Mouse (Mus musculus) MEL (cell line): Measurements from ENCODE around the gene Aff4. TPM values are rescaled to one million over a fixed set of nuclear protein-coding genes. Genes with fewer than 3 reads are reported as not detected.

Experiments
- DNase-seq: peaks from one replicate; pipeline ENCODE4 v3.0.0; 2011; ENCODE audit warnings: low read depth, low spot score
- H3K27ac ChIP-seq: 2 replicates; pipeline ENCODE4 v1.5.1; 2012; ENCODE audit warnings: low read depth, mild to moderate bottlenecking, control low read depth, low read length, moderate library complexity; ENCODE audit not compliant: control insufficient read depth
- H3K27me3 ChIP-seq, 2 experiments: fragments of 150-350 bp in 1 of 2; sonication (generic) in 1 of 2; 2 replicates each; pipeline ENCODE4 v1.6.1; 2012; ENCODE audit warnings: low read length in 2 of 2, mild to moderate bottlenecking in 2 of 2, improper control_type of control experiment in 1 of 2, moderate library complexity in 1 of 2; ENCODE audit not compliant: insufficient read depth in 2 of 2, control insufficient read depth in 1 of 2
- H3K36me3 ChIP-seq, 2 experiments: 2 replicates each; pipeline ENCODE4 v1.6.1; 2012 to 2014; ENCODE audit warnings: low read length in 2 of 2, improper control_type of control experiment in 1 of 2, inconsistent platforms in 1 of 2, mild to moderate bottlenecking in 1 of 2; ENCODE audit not compliant: insufficient read depth in 2 of 2, control insufficient read depth in 1 of 2
- H3K4me1 ChIP-seq, 2 experiments: fragments of 150-350 bp in 1 of 2; sonication (generic) in 1 of 2; 2 replicates each; pipeline ENCODE4 v1.6.1; 2012; ENCODE audit warnings: low read length in 2 of 2, improper control_type of control experiment in 1 of 2, mild to moderate bottlenecking in 1 of 2; ENCODE audit not compliant: insufficient read depth in 2 of 2, control insufficient read depth in 1 of 2
- H3K4me3 ChIP-seq, 2 experiments: fragments of 150-350 bp in 1 of 2; sonication (generic) in 1 of 2; 2 replicates each; pipeline ENCODE4 v1.5.1; 2012; ENCODE audit warnings: low read depth in 2 of 2, low read length in 2 of 2, mild to moderate bottlenecking in 2 of 2, moderate library complexity in 2 of 2, control low read depth in 1 of 2, improper control_type of control experiment in 1 of 2; ENCODE audit not compliant: control insufficient read depth in 1 of 2, insufficient read depth in 1 of 2
- H3K79me2 ChIP-seq: 2 replicates; pipeline ENCODE4 v1.6.1; 2012; ENCODE audit warnings: mild to moderate bottlenecking, low read length, moderate library complexity; ENCODE audit not compliant: control insufficient read depth, poor library complexity, insufficient read depth
- H3K9ac ChIP-seq: 2 replicates; pipeline ENCODE4 v1.6.1; 2012; ENCODE audit warnings: low read depth, mild to moderate bottlenecking, control low read depth, low read length, moderate library complexity; ENCODE audit not compliant: control insufficient read depth, poor library complexity, severe bottlenecking
- H3K9me3 ChIP-seq: fragments of 150-350 bp; sonication (generic); replicated peaks from 2 replicates; pipeline ENCODE4 v1.6.1; 2012; ENCODE audit warnings: mild to moderate bottlenecking, low read length, improper control_type of control experiment, moderate library complexity; ENCODE audit not compliant: insufficient read depth
- BHLHE40 ChIP-seq: IDR thresholded peaks from 2 replicates; pipeline ENCODE4 v1.6.1; 2012; ENCODE audit warnings: low read depth, mild to moderate bottlenecking, inconsistent platforms, low read length, improper control_type of control experiment, borderline replicate concordance
- CHD1 ChIP-seq: IDR thresholded peaks from 2 replicates; pipeline ENCODE4 v1.6.1; 2012; ENCODE audit warnings: low read depth, mild to moderate bottlenecking, inconsistent platforms, low read length, improper control_type of control experiment
- CHD2 ChIP-seq: IDR thresholded peaks from 2 replicates; pipeline ENCODE4 v1.6.1; 2011; ENCODE audit warnings: low read length, improper control_type of control experiment
- CTCF ChIP-seq, 3 experiments: IDR thresholded peaks in 2 of 3; conservative IDR thresholded peaks in 1 of 3; 2 replicates each; pipeline ENCODE4 v1.5.1; 2011 to 2012; ENCODE audit warnings: low read length in 3 of 3, low read depth in 2 of 3, mild to moderate bottlenecking in 2 of 3, improper control_type of control experiment in 1 of 3, inconsistent platforms in 1 of 3, mixed read lengths in 1 of 3, moderate library complexity in 1 of 3; ENCODE audit not compliant: control insufficient read depth in 1 of 3, insufficient read depth in 1 of 3, poor library complexity in 1 of 3, severe bottlenecking in 1 of 3
- E2F4 ChIP-seq: IDR thresholded peaks from 2 replicates; pipeline ENCODE4 v1.6.1; 2011; ENCODE audit warnings: low read depth, low read length, improper control_type of control experiment, borderline replicate concordance
- EP300 ChIP-seq, 2 experiments: IDR thresholded peaks; 2 replicates each; pipeline ENCODE4 v1.6.1; 2011; ENCODE audit warnings: improper control_type of control experiment in 2 of 2, low read length in 2 of 2, low read depth in 1 of 2, mild to moderate bottlenecking in 1 of 2
- GABPA ChIP-seq: IDR thresholded peaks from 2 replicates; pipeline ENCODE4 v1.6.1; 2012; ENCODE audit warnings: low read depth, mild to moderate bottlenecking, inconsistent platforms, low read length, improper control_type of control experiment, moderate library complexity
- GATA1 ChIP-seq: IDR thresholded peaks from 2 replicates; pipeline ENCODE4 v1.6.1; 2011; ENCODE audit warnings: low read depth, low read length, improper control_type of control experiment
- HCFC1 ChIP-seq: IDR thresholded peaks from 2 replicates; pipeline ENCODE4 v1.6.1; 2012; ENCODE audit warnings: low read depth, mild to moderate bottlenecking, inconsistent platforms, low read length, improper control_type of control experiment, moderate library complexity
- KAT2A ChIP-seq: conservative IDR thresholded peaks from 2 replicates; pipeline ENCODE4 v1.6.1; 2012; ENCODE audit warnings: low read depth, low read length, improper control_type of control experiment, inconsistent platforms
- MAFK ChIP-seq: IDR thresholded peaks from 2 replicates; pipeline ENCODE4 v1.6.1; 2011; ENCODE audit warnings: low read depth, mild to moderate bottlenecking, low read length, improper control_type of control experiment, borderline replicate concordance
- MAX ChIP-seq: IDR thresholded peaks from 2 replicates; pipeline ENCODE4 v1.6.1; 2011; ENCODE audit warnings: low read length, improper control_type of control experiment
- MAZ ChIP-seq: IDR thresholded peaks from 2 replicates; pipeline ENCODE4 v1.6.1; 2012; ENCODE audit warnings: low read depth, mild to moderate bottlenecking, inconsistent platforms, low read length, improper control_type of control experiment
- MEF2A ChIP-seq: IDR thresholded peaks from 2 replicates; pipeline ENCODE4 v1.6.1; 2014; ENCODE audit warnings: low read depth, mild to moderate bottlenecking, inconsistent platforms, low read length, improper control_type of control experiment; ENCODE audit not compliant: poor library complexity, insufficient replicate concordance, severe bottlenecking; ENCODE audit errors: extremely low read depth
- MXI1 ChIP-seq: IDR thresholded peaks from 2 replicates; pipeline ENCODE4 v1.6.1; 2011; ENCODE audit warnings: mild to moderate bottlenecking, low read depth, low read length, improper control_type of control experiment
- MYB ChIP-seq: IDR thresholded peaks from 2 replicates; pipeline ENCODE4 v1.6.1; 2011; ENCODE audit warnings: mild to moderate bottlenecking, low read depth, low read length, improper control_type of control experiment
- MYC ChIP-seq: IDR thresholded peaks from 2 replicates; pipeline ENCODE4 v1.6.1; 2011; ENCODE audit warnings: low read depth, mild to moderate bottlenecking, low read length, improper control_type of control experiment, moderate library complexity
- NELFE ChIP-seq: IDR thresholded peaks from 2 replicates; pipeline ENCODE4 v1.6.1; 2011; ENCODE audit warnings: low read depth, low read length, improper control_type of control experiment
- NRF1 ChIP-seq: IDR thresholded peaks from 2 replicates; pipeline ENCODE4 v1.6.1; 2014; ENCODE audit warnings: low read depth, mild to moderate bottlenecking, inconsistent platforms, low read length, improper control_type of control experiment, moderate library complexity; ENCODE audit not compliant: poor library complexity, insufficient read depth, severe bottlenecking
- POLR2AphosphoS5 ChIP-seq: IDR thresholded peaks from 2 replicates; pipeline ENCODE4 v1.6.1; 2012; ENCODE audit warnings: low read depth, borderline replicate concordance, mild to moderate bottlenecking, inconsistent platforms, low read length, moderate library complexity, mixed read lengths
- RCOR1 ChIP-seq: IDR thresholded peaks from 2 replicates; pipeline ENCODE4 v1.6.1; 2012; ENCODE audit warnings: low read depth, mild to moderate bottlenecking, inconsistent platforms, low read length, improper control_type of control experiment
- SMC3 ChIP-seq: IDR thresholded peaks from 2 replicates; pipeline ENCODE4 v1.6.1; 2011; ENCODE audit warnings: low read depth, low read length, improper control_type of control experiment
- TAL1 ChIP-seq: IDR thresholded peaks from 2 replicates; pipeline ENCODE4 v1.6.1; 2012; ENCODE audit warnings: mild to moderate bottlenecking, inconsistent platforms, low read length, moderate library complexity, mixed read lengths
- TCF12 ChIP-seq: IDR thresholded peaks from 2 replicates; pipeline ENCODE4 v1.6.1; 2014; ENCODE audit warnings: low read depth, mild to moderate bottlenecking, inconsistent platforms, low read length, improper control_type of control experiment, moderate library complexity
- USF1 ChIP-seq: IDR thresholded peaks from 2 replicates; pipeline ENCODE4 v1.6.1; 2014; ENCODE audit warnings: low read depth, mild to moderate bottlenecking, inconsistent platforms, low read length, improper control_type of control experiment, moderate library complexity
- USF2 ChIP-seq, 2 experiments: IDR thresholded peaks; 2 replicates each; pipeline ENCODE4 v1.6.1; 2011 to 2012; ENCODE audit warnings: improper control_type of control experiment in 2 of 2, low read length in 2 of 2, borderline replicate concordance in 1 of 2, inconsistent platforms in 1 of 2, low read depth in 1 of 2, mild to moderate bottlenecking in 1 of 2; ENCODE audit not compliant: insufficient read depth in 1 of 2
- ZC3H11A ChIP-seq: IDR thresholded peaks from 2 replicates; pipeline ENCODE4 v1.6.1; 2012; ENCODE audit warnings: low read depth, mild to moderate bottlenecking, inconsistent platforms, low read length, improper control_type of control experiment
- ZKSCAN1 ChIP-seq: IDR thresholded peaks from 2 replicates; pipeline ENCODE4 v1.6.1; 2012; ENCODE audit warnings: low read depth, mild to moderate bottlenecking, inconsistent platforms, low read length, improper control_type of control experiment, moderate library complexity
- ZMIZ1 ChIP-seq: IDR thresholded peaks from 2 replicates; pipeline ENCODE4 v1.6.1; 2012; ENCODE audit warnings: low read depth, mild to moderate bottlenecking, inconsistent platforms, low read length, improper control_type of control experiment, moderate library complexity
- polyA plus RNA-seq, 2 experiments: library from polyadenylated mRNA; stranded (reverse) in 1 of 2; unstranded in 1 of 2; fragments of >175 nt in 1 of 2; fragments of >200 nt in 1 of 2; gene quantifications; 2 replicates each; pipeline versions ENCODE4 v1.2.1 to v1.2.4; 2012; ENCODE audit warnings: low replicate concordance in 2 of 2, low read depth in 1 of 2; ENCODE audit not compliant: insufficient read length in 2 of 2, insufficient read depth in 1 of 2, missing spikeins in 1 of 2
- total RNA-seq: library from RNA; depleted of rRNA; stranded (reverse); fragments of 300-350 nt; gene quantifications from 2 replicates; pipeline ENCODE4 v1.2.3, GENCODE M21; 2012

Aff4 gene
- total and polyA plus RNA-seq, 3 experiments = 29.0 to 268 (median 47.7) TPM

DNA sequence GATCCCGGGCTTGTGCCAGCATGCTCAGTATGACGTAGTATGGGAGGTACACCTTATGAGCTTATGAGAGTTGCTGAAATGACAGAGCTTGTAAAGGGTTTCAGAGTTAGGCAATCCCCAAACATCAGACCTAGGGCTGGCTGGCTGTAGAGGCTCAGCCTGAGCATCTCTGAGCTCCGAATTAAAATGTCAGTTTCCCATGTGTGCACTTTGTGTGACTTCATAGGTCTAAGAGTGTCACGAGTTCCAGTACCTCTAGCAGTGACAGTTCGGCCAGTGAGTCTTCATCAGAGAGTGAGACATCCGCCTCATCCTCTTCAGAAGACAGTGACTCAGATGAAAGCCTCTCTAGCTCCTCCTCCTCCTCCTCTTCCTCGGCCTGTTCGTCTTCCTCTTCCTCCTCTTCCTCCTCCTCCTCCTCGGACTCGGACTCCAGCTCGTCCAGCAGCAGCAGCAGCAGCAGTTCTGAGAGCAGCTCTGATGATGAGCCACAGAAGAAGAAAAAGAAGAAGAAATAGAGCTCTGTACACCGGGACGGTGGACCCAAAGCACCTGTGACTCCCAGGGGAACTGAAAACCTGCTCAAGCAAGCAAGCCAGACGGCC, 18.5 kb upstream of the Aff4 start:
- TF ChIP-seq MYC (no peak), HCFC1 (no peak), ZKSCAN1 (no peak), E2F4 (no peak), MEF2A (no peak), USF2 (IDR thresholded peaks at IDR 0.05; ENCODE audit: borderline replicate concordance in 1 of 2, insufficient read depth in 1 of 2, low read depth in 1 of 2, low read length in 2 of 2) (no peak), ZMIZ1 (no peak), MAX (no peak), KAT2A (no peak), BHLHE40 (no peak), RCOR1 (no peak), GATA1 (no peak), CTCF (IDR thresholded peaks at IDR 0.05 in 2 of 3, conservative IDR thresholded peaks at IDR 0.05 in 1 of 3; ENCODE audit: control insufficient read depth in 1 of 3, insufficient read depth in 1 of 3, low read depth in 2 of 3, low read length in 3 of 3, poor library complexity in 1 of 3, severe bottlenecking in 1 of 3) (no peak), POLR2AphosphoS5 (no peak), GABPA (no peak), MXI1 (no peak), MAFK (no peak)
- H3K79me2 ChIP-seq = 0 out of 2 replicates have a peak, but pooled peaks cover 2% of the 10 kb centered on the region
- H3K36me3 ChIP-seq = peaks cover 22 to 28% of the 10 kb centered on the region in 2 experiments
- H3K27me3 ChIP-seq = no peaks in the 10 kb centered on the region
- no peak for DNase-seq
- no peaks in the 10 kb centered on the region for H3K9me3 ChIP-seq
- no peak overlapping the region for H3K4me3 ChIP-seq
- no peak overlapping the region for H3K9ac ChIP-seq
- H3K4me1 ChIP-seq = peaks cover 21 to 22% of the 10 kb centered on the region in 2 experiments
- H3K27ac ChIP-seq = no peak overlapping the region

DNA sequence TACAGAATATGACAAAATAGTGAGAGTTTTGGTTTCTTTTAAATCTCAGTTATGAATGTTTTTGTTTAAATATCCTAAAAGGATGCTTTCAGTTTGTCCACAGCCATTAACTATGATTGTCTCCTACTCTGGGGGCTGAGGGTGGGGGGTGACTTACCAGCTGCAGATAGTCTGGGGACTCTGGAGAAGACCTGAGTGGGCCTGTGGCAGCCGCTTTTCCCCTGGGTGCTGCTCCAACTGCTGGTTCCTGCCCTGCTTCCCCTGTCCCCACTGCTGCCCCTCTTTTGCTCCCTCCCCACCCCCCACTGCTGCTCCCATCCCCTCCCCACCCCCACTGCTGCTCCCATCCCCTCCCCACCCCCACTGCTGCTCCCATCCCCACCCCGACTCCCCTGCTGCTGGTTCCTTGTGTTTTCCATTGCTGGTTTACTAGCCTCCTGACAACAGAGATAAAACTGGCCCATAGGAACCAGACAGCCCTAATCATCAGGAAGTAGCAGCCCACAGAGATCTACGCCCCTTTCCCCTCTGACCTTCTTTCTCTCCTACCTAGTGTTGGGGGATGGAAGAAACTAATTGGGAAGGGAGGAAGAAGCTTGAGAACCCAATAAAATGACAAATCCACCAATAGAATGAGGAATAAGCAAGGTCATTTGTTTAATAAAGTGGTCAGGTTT, 15.0 kb upstream of the Aff4 start:
- Histone ChIP-seq H3K36me3 (peaks cover 7 to 21% of the 10 kb centered on the region in 2 experiments), H3K4me1 (peaks cover 21 to 23% of the 10 kb centered on the region in 2 experiments), H3K27me3 (no peaks in the 10 kb centered on the region), H3K27ac (peak overlapping the region; percentile 84), H3K79me2 (no peaks in the 10 kb centered on the region), H3K9me3 (no peaks in the 10 kb centered on the region), H3K9ac (peak overlapping the region; percentile 33; the same call in 1 of the 2 replicates), H3K4me3 (no peak overlapping the region)
- DNase-seq = peak; percentile 82
- TF ChIP-seq CHD1 (0 out of 2 replicates have a peak, but pooled peaks have one; percentile 77), MYB (no peak), POLR2AphosphoS5 (no peak), ZC3H11A (no peak), USF1 (no peak), NELFE (no peak), EP300 (IDR thresholded peaks at IDR 0.05; ENCODE audit: low read depth in 1 of 2, low read length in 2 of 2) (peak; percentile 92 to 94), GATA1 (peak; percentile 87), SMC3 (no peak), BHLHE40 (no peak), MAZ (0 out of 2 replicates have a peak, but pooled peaks have one; percentile 15), NRF1 (no peak), CHD2 (peak; percentile 78), TCF12 (peak; percentile 90), HCFC1 (peak; percentile 51; the same call in 1 of the 2 replicates), TAL1 (peak; percentile 67)
